Mouse (Mus musculus) heart, postnatal 0 days (tissue): Measurements from ENCODE around the gene Slc6a1.
A peak's percentile ranks its signal among the peaks of the same experiment; 100 is the strongest.

ENCODE experiments used
- CTCF ChIP-seq: IDR thresholded peaks from 2 replicates; pipeline ENCODE4 v1.5.1; 2016; ENCODE audit warnings: antibody characterized with exemption, control low read depth, low read depth
- EP300 ChIP-seq: IDR thresholded peaks from 2 replicates; pipeline ENCODE4 v1.6.1; 2016; ENCODE audit warnings: antibody characterized with exemption, low read depth

GRCm38 (mm10) chr6:114250311-114250710 is 32.1 kb upstream of the Slc6a1 start:
- TF ChIP-seq CTCF (peak; percentile 88), EP300 (no peak)
